Mouse (Mus musculus): ENCODE measurements around the gene Pdzk1ip1. TPM values are rescaled to one million over a fixed set of nuclear protein-coding genes. Genes with fewer than 3 reads are reported as not detected.

Gene Pdzk1ip1
- total RNA-seq, 1 experiment from 2014 or later = 2.9 TPM

GRCm38 (mm10) chr4:115063518-115064239, 24.8 kb upstream of the Pdzk1ip1 start:
- no peak for ATAC-seq (ENCODE audit: extremely low read depth, insufficient number of reproducible peaks, low FRiP score, poor library complexity, severe bottlenecking)

GRCm38 (mm10) chr4:115071668-115072067, 16.8 kb upstream of the Pdzk1ip1 start:
- ATAC-seq (ENCODE audit: extremely low read depth, insufficient number of reproducible peaks, low FRiP score, poor library complexity, severe bottlenecking) = no peak

GRCm38 (mm10) chr4:115074789-115075188, 13.7 kb upstream of the Pdzk1ip1 start:
- no peak for ATAC-seq (ENCODE audit: extremely low read depth, insufficient number of reproducible peaks, low FRiP score, poor library complexity, severe bottlenecking)

GRCm38 (mm10) chr4:115075204-115075915, 13.1 kb upstream of the Pdzk1ip1 start:
- no peak for ATAC-seq (ENCODE audit: extremely low read depth, insufficient number of reproducible peaks, low FRiP score, poor library complexity, severe bottlenecking)

- no peak for ATAC-seq (ENCODE audit: extremely low read depth, insufficient number of reproducible peaks, low FRiP score, poor library complexity, severe bottlenecking)
These were observed 9.4 kb upstream of the Pdzk1ip1 start for GRCm38 (mm10) chr4:115078892-115079820.

- no peak for ATAC-seq (ENCODE audit: extremely low read depth, insufficient number of reproducible peaks, low FRiP score, poor library complexity, severe bottlenecking)
These were observed 8.6 kb upstream of the Pdzk1ip1 start for GRCm38 (mm10) chr4:115079821-115080349.

GRCm38 (mm10) chr4:115083031-115083430, 5.5 kb upstream of the Pdzk1ip1 start:
- ATAC-seq (ENCODE audit: extremely low read depth, insufficient number of reproducible peaks, low FRiP score, poor library complexity, severe bottlenecking) = no peak

GRCm38 (mm10) chr4:115085522-115086095, 2.9 kb upstream of the Pdzk1ip1 start:
- peak; percentile 79 for ATAC-seq (ENCODE audit: extremely low read depth, insufficient number of reproducible peaks, low FRiP score, poor library complexity, severe bottlenecking)

- no peak for ATAC-seq (ENCODE audit: extremely low read depth, insufficient number of reproducible peaks, low FRiP score, poor library complexity, severe bottlenecking)
These were observed 2.3 kb upstream of the Pdzk1ip1 start for GRCm38 (mm10) chr4:115086257-115086656.

- no peak for ATAC-seq (ENCODE audit: extremely low read depth, insufficient number of reproducible peaks, low FRiP score, poor library complexity, severe bottlenecking)
These were observed 1.6 kb upstream of the Pdzk1ip1 start for GRCm38 (mm10) chr4:115086763-115087415.

- no peak for ATAC-seq (ENCODE audit: extremely low read depth, insufficient number of reproducible peaks, low FRiP score, poor library complexity, severe bottlenecking)
These were observed 2.1 kb downstream of the Pdzk1ip1 start for GRCm38 (mm10) chr4:115090592-115090991.

- no peak for ATAC-seq (ENCODE audit: extremely low read depth, insufficient number of reproducible peaks, low FRiP score, poor library complexity, severe bottlenecking)
These were observed 3.3 kb downstream of the Pdzk1ip1 start for GRCm38 (mm10) chr4:115091806-115092205.

- no peak for ATAC-seq (ENCODE audit: extremely low read depth, insufficient number of reproducible peaks, low FRiP score, poor library complexity, severe bottlenecking)
These were observed 4.9 kb downstream of the Pdzk1ip1 start for GRCm38 (mm10) chr4:115093331-115093864.

- ATAC-seq (ENCODE audit: extremely low read depth, insufficient number of reproducible peaks, low FRiP score, poor library complexity, severe bottlenecking) = no peak
These were observed 5.5 kb downstream of the Pdzk1ip1 start for GRCm38 (mm10) chr4:115094056-115094455.

GRCm38 (mm10) chr4:115095671-115096434, 7.3 kb downstream of the Pdzk1ip1 start:
- ATAC-seq (ENCODE audit: extremely low read depth, insufficient number of reproducible peaks, low FRiP score, poor library complexity, severe bottlenecking) = no peak

- ATAC-seq (ENCODE audit: extremely low read depth, insufficient number of reproducible peaks, low FRiP score, poor library complexity, severe bottlenecking) = no peak
These were observed 8.1 kb downstream of the Pdzk1ip1 start for GRCm38 (mm10) chr4:115096435-115097145.

GRCm38 (mm10) chr4:115097146-115097496, 8.6 kb downstream of the Pdzk1ip1 start:
- ATAC-seq (ENCODE audit: extremely low read depth, insufficient number of reproducible peaks, low FRiP score, poor library complexity, severe bottlenecking) = no peak
